Mouse (Mus musculus) spleen, postnatal 36 days (tissue): Measurements from ENCODE around the gene Efcab14.

Experiments
- DNase-seq, 2 experiments: peaks; one replicate each; pipeline ENCODE4 v3.0.0; 2022; ENCODE audit warnings: low spot score in 2 of 2, mixed read lengths in 1 of 2

Efcab14 gene

DNA sequence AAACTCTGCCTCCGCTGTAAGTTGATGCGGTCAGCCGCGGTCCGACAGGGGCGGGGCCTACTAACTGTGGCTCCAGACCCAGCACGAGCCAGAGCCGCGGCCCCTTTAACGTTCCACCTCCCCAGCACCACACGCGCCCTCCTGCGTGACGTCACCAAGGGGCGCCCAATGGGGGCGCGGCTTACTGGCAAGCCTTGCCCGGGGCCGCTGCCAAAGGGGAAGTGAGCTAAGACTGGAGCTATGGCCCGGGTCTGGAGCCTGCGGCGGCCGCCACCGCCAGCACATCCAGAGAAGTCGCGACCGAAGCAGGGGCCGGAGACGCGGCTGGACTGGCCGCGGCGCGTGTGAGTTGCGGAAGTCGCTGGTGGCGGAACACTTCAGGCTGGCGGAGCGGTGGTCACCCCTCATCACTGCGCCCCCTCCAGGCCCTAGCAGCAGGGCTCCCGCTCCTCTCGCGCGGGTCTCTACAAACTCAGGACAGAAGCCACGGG is at the start of gene Efcab14:
Gene Efcab14 (plus strand): TSS at position 194 of the 491 bp plus-strand sequence.
- DNase-seq, result peak; percentile 98

GRCm38 (mm10) chr4:115701468-115701867 is 36.1 kb upstream of the Efcab14 start:
- no peak for DNase-seq

GRCm38 (mm10) chr4:115703927-115704505 is 33.5 kb upstream of the Efcab14 start:
- DNase-seq, result no peak

- no peak for DNase-seq
Observed at GRCm38 (mm10) chr4:115708974-115709593, 28.5 kb upstream of the Efcab14 start.

GRCm38 (mm10) chr4:115709792-115710418 is 27.6 kb upstream of the Efcab14 start:
- DNase-seq, result peak; percentile 20 to 35

- no peak for DNase-seq
Observed at GRCm38 (mm10) chr4:115728721-115729120, 8.8 kb upstream of the Efcab14 start.

GRCm38 (mm10) chr4:115731588-115732222 is 5.8 kb upstream of the Efcab14 start:
- peak; percentile 61 to 64 for DNase-seq

GRCm38 (mm10) chr4:115732223-115732818 is 5.2 kb upstream of the Efcab14 start:
- DNase-seq, result no peak

- no peak for DNase-seq
Observed at GRCm38 (mm10) chr4:115733746-115734145, 3.8 kb upstream of the Efcab14 start.

DNA sequence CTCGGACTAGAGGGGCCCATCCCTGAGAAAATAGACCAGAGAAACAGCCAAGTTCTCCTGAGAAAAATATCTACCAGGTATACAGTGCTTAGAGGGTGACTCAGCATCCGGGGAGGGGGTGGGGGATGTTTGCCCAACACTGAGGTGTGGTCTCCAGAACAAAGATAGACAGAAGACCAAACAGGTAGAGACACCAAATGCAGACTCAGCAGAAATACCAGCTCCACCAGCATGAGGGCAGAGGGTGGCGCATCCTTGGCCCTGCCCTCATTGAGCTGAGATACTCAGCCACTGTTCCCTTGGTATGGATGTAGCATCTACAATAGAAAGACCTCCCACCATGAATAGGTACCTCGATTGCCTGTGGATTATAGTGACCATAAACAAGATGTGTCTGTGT is 2.7 kb upstream of the Efcab14 start:
- no peak for DNase-seq

DNA sequence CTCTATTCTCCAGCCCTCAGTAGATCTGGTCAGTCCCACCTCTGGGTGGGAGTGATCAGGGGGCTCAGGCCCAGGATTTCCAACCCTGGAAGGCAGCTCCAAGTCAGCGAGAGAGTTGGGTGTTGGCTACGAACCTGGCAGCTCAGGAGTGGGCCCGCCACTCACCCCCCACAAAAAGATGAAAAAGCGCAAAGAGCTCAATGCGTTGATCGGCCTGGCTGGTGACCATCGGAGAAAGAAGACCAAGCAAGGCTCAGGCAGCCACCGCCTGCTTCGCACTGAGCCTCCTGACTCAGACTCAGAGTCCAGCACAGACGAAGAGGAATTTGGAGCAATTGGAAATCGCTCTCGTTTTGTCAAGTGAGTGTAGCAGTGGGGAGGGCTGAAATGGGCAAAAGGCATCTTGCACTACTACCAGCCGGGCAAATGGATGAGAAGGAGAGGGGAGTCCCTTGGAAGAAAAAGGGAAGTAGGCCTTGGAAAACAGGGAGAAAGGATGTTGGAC is 989 bp downstream of the Efcab14 start:
- DNase-seq, result no peak

GRCm38 (mm10) chr4:115742658-115743057 is 5.1 kb downstream of the Efcab14 start:
- DNase-seq, result no peak

- DNase-seq, result no peak
Observed at GRCm38 (mm10) chr4:115743096-115743495, 5.6 kb downstream of the Efcab14 start.

GRCm38 (mm10) chr4:115748181-115748580 is 10.6 kb downstream of the Efcab14 start:
- DNase-seq, result no peak

DNA sequence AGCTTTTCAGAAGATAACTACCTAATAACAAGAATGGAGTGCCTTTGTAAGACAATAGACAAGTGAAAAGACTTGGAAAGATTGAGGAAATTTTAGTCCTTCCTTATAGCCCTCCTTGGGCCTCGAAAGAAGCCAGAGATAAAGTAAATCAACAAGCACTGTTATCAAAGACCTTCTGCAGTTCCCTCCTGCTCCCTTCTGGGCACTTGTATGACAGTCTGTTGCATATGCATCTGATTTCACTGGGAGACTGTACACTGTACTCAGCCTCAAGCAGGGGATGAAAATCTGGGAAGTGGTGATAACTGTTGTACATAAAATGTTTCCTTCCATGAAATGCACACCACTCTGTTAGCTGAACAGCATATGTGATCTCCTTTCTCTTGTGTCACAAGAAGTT is 11.8 kb downstream of the Efcab14 start:
- no peak for DNase-seq

DNA sequence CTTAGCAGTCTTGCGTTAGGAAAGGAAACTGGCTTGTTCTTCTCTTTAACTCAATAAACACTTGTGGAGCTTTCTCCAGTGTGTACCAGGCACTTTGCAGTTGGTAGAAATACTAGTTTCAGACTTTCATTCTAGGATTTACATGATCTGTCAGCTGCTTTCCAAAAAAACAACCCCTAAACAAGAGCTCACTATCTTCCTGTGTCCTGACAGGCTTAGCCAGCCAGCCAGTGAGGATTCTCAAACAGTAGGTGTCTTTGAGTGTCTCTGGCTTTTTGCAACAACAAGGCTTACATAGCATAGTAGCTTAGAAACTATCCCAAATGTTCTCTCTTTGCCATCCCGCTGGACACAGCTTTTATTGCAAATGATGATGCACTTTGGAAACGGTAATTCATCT is 16.6 kb downstream of the Efcab14 start:
- DNase-seq, result no peak

GRCm38 (mm10) chr4:115754851-115755250 is 17.3 kb downstream of the Efcab14 start:
- no peak for DNase-seq

DNA sequence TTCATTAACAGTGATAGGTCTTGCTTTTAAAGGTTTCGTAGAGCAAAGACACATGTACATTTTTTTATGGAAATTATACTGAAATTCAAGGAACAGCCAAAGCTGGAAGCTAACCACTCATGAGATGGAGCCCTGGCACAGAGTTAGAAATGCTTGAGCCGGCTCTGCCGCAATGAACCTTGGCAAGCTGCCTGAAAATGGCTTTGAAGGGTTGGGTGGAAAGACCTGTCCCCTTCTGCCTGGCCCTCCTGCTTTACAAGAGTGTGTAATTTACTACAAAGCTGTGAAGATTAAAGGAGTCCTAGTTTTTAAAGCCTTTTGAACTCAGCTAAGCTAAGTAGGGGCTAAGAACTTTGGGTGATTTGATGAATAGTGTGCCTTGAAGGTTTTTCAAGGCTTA is 23.7 kb downstream of the Efcab14 start:
- no peak for DNase-seq

- DNase-seq, result no peak
Observed at GRCm38 (mm10) chr4:115764581-115764980, 27.0 kb downstream of the Efcab14 start.

DNA sequence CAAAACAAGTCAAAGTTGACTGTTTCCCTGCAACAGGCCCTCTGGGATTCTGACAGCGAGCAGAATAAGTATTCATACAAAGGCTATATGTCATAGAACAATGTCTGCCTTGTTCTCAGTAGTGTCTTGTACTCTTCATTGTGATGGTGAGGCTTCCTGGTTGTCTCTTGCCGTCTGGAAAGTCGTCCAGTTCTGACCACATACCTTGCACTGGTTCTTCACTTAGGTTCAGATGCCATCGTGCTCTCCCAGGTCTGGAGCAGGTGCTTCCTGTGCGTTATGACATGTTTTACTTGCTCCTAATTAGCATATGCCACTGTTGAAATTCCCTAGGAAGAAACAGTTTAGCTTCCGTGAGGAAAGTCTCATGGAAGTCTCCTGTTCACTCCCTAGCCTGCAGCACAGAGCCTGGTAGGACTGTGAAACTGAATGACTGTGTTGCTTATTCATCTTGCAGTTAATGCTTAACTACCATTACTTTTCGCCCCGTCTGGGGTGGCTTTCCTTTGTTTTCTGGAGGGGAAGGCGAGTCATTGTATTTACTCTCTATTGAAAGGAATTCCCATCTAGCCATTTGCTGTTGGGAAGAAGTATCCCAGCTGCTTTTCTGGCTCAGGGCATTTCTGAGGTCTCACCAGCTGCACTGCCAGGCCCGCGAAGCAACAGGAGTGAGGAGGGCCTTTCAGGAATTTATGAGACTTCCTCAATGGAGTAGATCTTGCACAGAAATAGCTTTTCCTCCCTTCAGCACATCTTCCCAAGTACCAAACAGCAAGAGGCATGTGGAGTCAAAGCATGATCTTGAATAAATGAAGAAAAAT is 30.3 kb downstream of the Efcab14 start:
- no peak for DNase-seq

- no peak for DNase-seq
Observed at GRCm38 (mm10) chr4:115775056-115775455, 37.5 kb downstream of the Efcab14 start.
